Mouse (Mus musculus) embryonic facial prominence, embryonic 14.5 days (tissue): ENCODE data around the gene Lcp1. TPM values are rescaled to one million over a fixed set of nuclear protein-coding genes. Genes with fewer than 3 reads are reported as not detected.

ENCODE experiments used
- ATAC-seq: fragments of 200-750 bp; cut with Nextera tagmentation; 2 replicates; pipeline ENCODE4 v1.8.0; 2017; ENCODE audit warnings: low read depth, moderate number of reproducible peaks, moderate TSS enrichment
- DNase-seq: peaks from one replicate; pipeline ENCODE4 v3.0.0-alpha.2; 2015; ENCODE audit warnings: low spot score
- H3K27ac ChIP-seq: fragments of 300-500 bp; sonication (generic); replicated peaks from 2 replicates; pipeline ENCODE4 v1.5.1; 2014; ENCODE audit warnings: low read depth, mild to moderate bottlenecking, low read length, moderate library complexity
- H3K27me3 ChIP-seq: fragments of 300-500 bp; sonication (generic); replicated peaks from 2 replicates; pipeline ENCODE4 v1.6.1; 2014; ENCODE audit warnings: low read length; ENCODE audit not compliant: control insufficient read depth, insufficient read depth
- H3K36me3 ChIP-seq: fragments of 300-500 bp; sonication (generic); 2 replicates; pipeline ENCODE4 v1.6.1; 2014; ENCODE audit warnings: low read length, mixed read lengths; ENCODE audit not compliant: control insufficient read depth, insufficient read depth
- H3K4me1 ChIP-seq: fragments of 300-500 bp; sonication (generic); 2 replicates; pipeline ENCODE4 v1.6.1; 2014; ENCODE audit warnings: antibody characterized with exemption, low read length; ENCODE audit not compliant: control insufficient read depth, insufficient read depth
- H3K4me2 ChIP-seq: fragments of 300-500 bp; sonication (generic); 2 replicates; pipeline ENCODE4 v1.6.1; 2014; ENCODE audit warnings: low read depth, mild to moderate bottlenecking, low read length, moderate library complexity, mixed read lengths
- H3K4me3 ChIP-seq: fragments of 300-500 bp; sonication (generic); 2 replicates; pipeline ENCODE4 v1.5.1; 2014; ENCODE audit warnings: low read depth, mild to moderate bottlenecking, low read length
- H3K9ac ChIP-seq: fragments of 300-500 bp; sonication (generic); 2 replicates; pipeline ENCODE4 v1.6.1; 2014; ENCODE audit warnings: low read depth, mild to moderate bottlenecking, low read length, moderate library complexity, mixed read lengths
- H3K9me3 ChIP-seq: fragments of 300-500 bp; sonication (generic); 2 replicates; pipeline ENCODE4 v1.6.1; 2016; ENCODE audit warnings: low read length; ENCODE audit not compliant: control insufficient read depth
- WGBS: fragments of 180-500 bp; shearing (Covaris S2); extraction: QIAGEN DNeasy Blood & Tissue Kit; methylation state at CpG from one replicate; pipeline ENCODE4 v1.1.7; 2014; 5-methylcytosine and 5-hydroxymethylcytosine counted together
- polyA plus RNA-seq: library from polyadenylated mRNA; unstranded; fragments of >200 nt; fragmentation: Nextera tagmentation; extraction: Ambion mirVana; gene quantifications from 2 replicates; pipeline ENCODE4 v1.2.1, GENCODE M21; 2014

The Lcp1 gene
- polyA plus RNA-seq, 1 experiment from 2014 or later = 44.3 TPM

GRCm38 (mm10) chr14:75206307-75206706 is 75.4 kb downstream of the Lcp1 start:
- H3K9ac ChIP-seq = no peak overlapping the region
- H3K27me3 ChIP-seq = no peaks in the 10 kb centered on the region
- DNase-seq = no peak
- no peak overlapping the region for H3K4me3 ChIP-seq
- WGBS = 97% methylated on average over 4 of the region's 4 CpGs
- H3K9me3 ChIP-seq = no peaks in the 10 kb centered on the region
- no peaks in the 10 kb centered on the region for H3K36me3 ChIP-seq
- ATAC-seq = no peak
- no peak overlapping the region for H3K4me2 ChIP-seq
- no peak overlapping the region for H3K27ac ChIP-seq
- no peaks in the 10 kb centered on the region for H3K4me1 ChIP-seq

DNA sequence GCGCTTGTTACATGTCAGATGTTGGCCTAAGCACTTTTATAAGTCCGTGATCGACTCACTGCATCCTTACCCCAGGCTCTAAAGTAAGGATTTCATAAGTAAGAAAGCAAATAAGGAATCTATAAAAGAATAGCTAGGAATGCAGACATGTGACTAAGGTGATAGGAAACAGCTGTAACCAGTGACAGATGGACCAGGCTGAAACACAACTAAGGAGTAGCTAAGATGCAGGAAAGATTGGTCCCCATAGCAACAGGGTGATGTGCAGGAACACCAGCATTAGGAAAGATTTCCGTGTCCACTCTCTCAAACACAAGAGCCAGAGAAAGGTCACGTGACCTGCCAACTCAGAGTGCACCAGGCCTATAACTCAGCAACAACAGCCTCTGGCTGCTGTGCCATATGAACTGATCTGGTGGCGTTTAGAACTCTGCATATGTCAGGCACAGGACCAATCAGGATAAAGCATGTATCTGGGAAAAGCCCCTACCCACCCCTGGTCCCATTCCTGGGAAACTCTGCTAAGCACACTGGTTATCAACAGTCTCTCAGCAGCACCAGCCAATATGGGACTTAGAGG is 77.8 kb downstream of the Lcp1 start:
- H3K4me1 ChIP-seq = no peaks in the 10 kb centered on the region
- no peak overlapping the region for H3K9ac ChIP-seq
- no peak overlapping the region for H3K4me3 ChIP-seq
- H3K27ac ChIP-seq = no peak overlapping the region
- WGBS = 52% methylated on average over 6 of the region's 6 CpGs
- DNase-seq = no peak
- no peaks in the 10 kb centered on the region for H3K36me3 ChIP-seq
- no peak for ATAC-seq
- H3K9me3 ChIP-seq = no peaks in the 10 kb centered on the region
- H3K4me2 ChIP-seq = no peak overlapping the region
- H3K27me3 ChIP-seq = no peaks in the 10 kb centered on the region

GRCm38 (mm10) chr14:75213752-75214151 is 82.9 kb downstream of the Lcp1 start:
- 80% methylated on average over 11 of the region's 11 CpGs for WGBS
- Histone ChIP-seq H3K9ac (no peak overlapping the region), H3K4me2 (no peak overlapping the region), H3K9me3 (no peaks in the 10 kb centered on the region), H3K4me3 (no peak overlapping the region), H3K4me1 (no peaks in the 10 kb centered on the region), H3K27me3 (no peaks in the 10 kb centered on the region), H3K36me3 (no peaks in the 10 kb centered on the region), H3K27ac (no peak overlapping the region)
- ATAC-seq (no peak), DNase-seq (no peak)

DNA sequence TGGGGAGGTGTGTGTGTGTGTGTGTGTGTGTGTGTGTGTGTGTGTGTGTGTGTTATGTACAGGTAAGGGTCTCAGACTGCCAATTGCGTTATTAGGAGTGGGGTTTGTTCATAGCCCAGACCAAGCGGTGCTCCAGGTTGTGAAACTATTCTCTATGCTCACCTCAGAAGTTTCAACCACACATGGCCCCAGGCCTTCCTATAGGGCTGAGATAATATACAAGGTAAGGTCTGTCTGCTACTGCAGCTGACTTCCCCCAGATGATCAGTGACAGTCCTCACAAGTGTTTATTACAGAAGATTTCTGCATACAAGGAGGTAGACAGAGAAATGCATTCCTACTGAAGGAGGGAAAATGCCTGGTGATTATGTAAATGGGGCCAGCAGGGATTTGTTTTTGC is 87.9 kb downstream of the Lcp1 start:
- H3K4me2 ChIP-seq = no peak overlapping the region
- no peaks in the 10 kb centered on the region for H3K4me1 ChIP-seq
- H3K36me3 ChIP-seq = no peaks in the 10 kb centered on the region
- DNase-seq (no peak), ATAC-seq (no peak)
- no peak overlapping the region for H3K4me3 ChIP-seq
- no peaks in the 10 kb centered on the region for H3K27me3 ChIP-seq
- no peak overlapping the region for H3K27ac ChIP-seq
- no peak overlapping the region for H3K9ac ChIP-seq
- no peaks in the 10 kb centered on the region for H3K9me3 ChIP-seq
- 96% methylated on average over 2 of the region's 2 CpGs for WGBS

DNA sequence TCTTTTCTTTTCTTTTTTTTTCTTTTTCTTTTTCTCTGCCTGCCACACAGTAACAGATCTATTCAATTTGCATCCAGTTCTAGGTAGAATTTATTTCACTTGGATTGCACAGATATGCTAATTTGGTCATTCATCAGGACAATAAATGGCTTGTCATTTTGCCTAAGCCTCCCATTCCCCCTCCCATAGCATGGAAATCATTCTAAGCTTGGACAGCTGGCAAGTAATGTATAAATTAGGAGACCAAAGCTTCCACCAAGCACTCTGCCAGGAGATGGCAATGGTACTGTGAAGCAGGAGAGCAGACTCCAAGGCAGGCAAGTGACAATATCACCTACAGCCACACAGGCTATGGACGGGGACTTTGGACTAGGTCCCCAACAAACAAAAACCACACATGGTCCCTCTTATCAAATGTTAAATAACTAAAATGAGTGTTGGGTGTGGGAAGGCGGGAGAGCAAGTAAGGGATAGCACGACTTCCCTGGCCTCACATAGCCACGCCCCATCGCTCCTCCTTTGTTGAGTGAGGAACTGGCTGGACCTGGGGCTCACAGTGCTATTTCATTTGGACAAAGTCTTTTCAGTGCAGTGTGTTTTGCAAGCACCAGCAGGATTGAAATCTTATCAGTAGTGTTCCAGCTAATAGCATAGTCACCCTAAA is 88.5 kb downstream of the Lcp1 start:
- Histone ChIP-seq H3K36me3 (no peaks in the 10 kb centered on the region), H3K27ac (no peak overlapping the region), H3K9me3 (no peaks in the 10 kb centered on the region), H3K27me3 (no peaks in the 10 kb centered on the region), H3K4me3 (no peak overlapping the region), H3K9ac (no peak overlapping the region), H3K4me1 (no peaks in the 10 kb centered on the region), H3K4me2 (no peak overlapping the region)
- DNase-seq (no peak), ATAC-seq (no peak)
- WGBS = 75% methylated on average over 5 of the region's 5 CpGs

GRCm38 (mm10) chr14:75222386-75222785 is 91.5 kb downstream of the Lcp1 start:
- H3K4me1 ChIP-seq = no peaks in the 10 kb centered on the region
- no peaks in the 10 kb centered on the region for H3K36me3 ChIP-seq
- WGBS = 75% methylated on average over 6 of the region's 6 CpGs
- ATAC-seq (no peak), DNase-seq (no peak)
- H3K4me3 ChIP-seq = no peak overlapping the region
- H3K27me3 ChIP-seq = no peaks in the 10 kb centered on the region
- no peak overlapping the region for H3K9ac ChIP-seq
- H3K4me2 ChIP-seq = no peak overlapping the region
- no peaks in the 10 kb centered on the region for H3K9me3 ChIP-seq
- no peak overlapping the region for H3K27ac ChIP-seq

- H3K9me3 ChIP-seq = no peaks in the 10 kb centered on the region
- no peak overlapping the region for H3K4me3 ChIP-seq
- no peak overlapping the region for H3K27ac ChIP-seq
- no peak overlapping the region for H3K4me2 ChIP-seq
- 69% methylated on average over 6 of the region's 6 CpGs for WGBS
- no peak for ATAC-seq
- H3K27me3 ChIP-seq = no peaks in the 10 kb centered on the region
- H3K9ac ChIP-seq = no peak overlapping the region
- no peak for DNase-seq
- H3K4me1 ChIP-seq = no peaks in the 10 kb centered on the region
- H3K36me3 ChIP-seq = no peaks in the 10 kb centered on the region
These were observed 96.7 kb downstream of the Lcp1 start for GRCm38 (mm10) chr14:75227453-75228084.

DNA sequence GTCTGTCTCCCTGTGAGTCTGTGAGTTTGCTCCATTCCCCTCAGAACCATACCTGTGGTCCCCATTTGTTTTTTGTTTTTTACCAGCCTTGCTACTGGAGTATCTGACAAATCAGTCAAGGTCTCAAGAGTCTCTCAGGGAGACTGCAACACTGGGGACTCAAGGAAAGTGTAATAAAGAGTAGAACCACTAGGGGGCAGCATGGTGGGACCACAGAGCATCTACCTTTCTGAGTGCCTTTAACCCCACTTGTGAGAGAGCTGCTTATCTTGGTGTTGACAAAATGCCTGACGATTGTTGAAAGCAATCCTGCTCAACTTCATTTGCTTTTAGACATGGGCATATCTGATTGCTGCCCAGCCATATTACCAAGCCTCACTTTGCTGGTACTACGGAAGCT is 98.9 kb downstream of the Lcp1 start:
- Histone ChIP-seq H3K4me3 (no peak overlapping the region), H3K27me3 (no peaks in the 10 kb centered on the region), H3K9ac (no peak overlapping the region), H3K36me3 (no peaks in the 10 kb centered on the region), H3K4me1 (no peaks in the 10 kb centered on the region), H3K9me3 (no peaks in the 10 kb centered on the region), H3K27ac (no peak overlapping the region), H3K4me2 (no peak overlapping the region)
- WGBS = 56% methylated on average over 2 of the region's 2 CpGs
- no peak for ATAC-seq
- no peak for DNase-seq

GRCm38 (mm10) chr14:75233070-75233469 is 102.2 kb downstream of the Lcp1 start:
- Histone ChIP-seq H3K9ac (no peak overlapping the region), H3K36me3 (no peaks in the 10 kb centered on the region), H3K4me3 (no peak overlapping the region), H3K4me2 (no peak overlapping the region), H3K27me3 (no peaks in the 10 kb centered on the region), H3K27ac (no peak overlapping the region), H3K4me1 (no peaks in the 10 kb centered on the region), H3K9me3 (no peaks in the 10 kb centered on the region)
- 84% methylated on average over 5 of the region's 5 CpGs for WGBS
- DNase-seq (no peak), ATAC-seq (no peak)
